Mouse (Mus musculus): ENCODE data around the gene En2.
A peak's percentile ranks its signal among the peaks of the same experiment; 100 is the strongest.

The En2 gene

GRCm38 (mm10) chr5:28165358-28166255, at the start of gene En2:
TSS of gene En2 (plus strand) at chr5:28165694.
- peak; percentile 97 for DNase-seq

DNA sequence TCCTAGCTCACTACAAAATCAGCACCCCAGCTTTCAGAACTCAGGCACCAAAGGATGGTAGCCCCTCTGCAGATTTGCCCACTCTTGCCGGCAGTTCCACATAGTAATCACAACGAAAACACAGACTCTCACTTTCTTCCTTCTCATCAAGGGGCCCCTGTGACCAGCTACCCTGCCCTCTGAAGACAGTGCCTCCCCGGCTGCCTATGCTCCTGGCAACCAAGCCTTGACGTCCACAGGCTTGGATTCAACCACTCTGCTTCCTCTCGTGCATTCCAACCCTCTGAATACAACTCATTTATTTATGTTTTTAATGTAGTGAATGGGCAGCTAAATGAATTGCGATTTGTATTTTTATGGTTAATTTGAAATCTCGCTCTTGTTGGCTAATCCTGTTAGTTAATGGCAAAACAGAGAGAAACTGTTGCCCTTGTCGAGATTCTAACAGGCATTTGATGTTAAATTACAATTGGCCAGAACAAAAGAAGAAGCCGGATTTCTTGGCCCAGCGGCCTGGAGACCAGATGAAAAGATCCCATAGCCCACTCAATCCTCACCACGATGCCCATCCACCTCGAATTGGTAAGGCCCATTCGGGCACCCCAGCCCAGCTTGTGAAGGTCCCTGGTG, 48.1 kb upstream of the En2 start:
- DNase-seq, result no peak

GRCm38 (mm10) chr5:28117882-28118530, 47.5 kb upstream of the En2 start:
- DNase-seq, result peak; percentile 74

DNA sequence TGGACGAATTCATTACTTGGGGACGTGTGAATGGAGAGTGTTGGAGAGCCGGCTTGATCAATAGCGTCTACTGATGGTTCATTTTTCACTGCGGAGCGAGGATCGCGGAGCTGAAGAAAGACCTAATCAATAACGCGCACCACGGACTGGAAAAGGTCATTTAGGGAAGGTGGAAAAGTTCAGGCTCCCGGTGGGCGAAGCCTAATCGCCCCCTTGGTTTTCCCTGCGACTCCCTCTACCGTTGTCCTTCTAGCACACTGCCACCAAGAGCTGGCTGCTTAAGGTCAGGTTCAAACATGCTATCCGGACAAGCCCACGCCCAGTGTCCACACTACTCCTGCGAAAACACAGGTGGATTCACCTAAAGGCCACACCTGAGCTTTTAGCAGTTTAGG, 47.0 kb upstream of the En2 start:
- peak; percentile 43 for DNase-seq

- no peak for DNase-seq
Observed at GRCm38 (mm10) chr5:28119576-28119975, 45.9 kb upstream of the En2 start.

GRCm38 (mm10) chr5:28122491-28123454, 42.7 kb upstream of the En2 start:
- DNase-seq, result peak; percentile 91

DNA sequence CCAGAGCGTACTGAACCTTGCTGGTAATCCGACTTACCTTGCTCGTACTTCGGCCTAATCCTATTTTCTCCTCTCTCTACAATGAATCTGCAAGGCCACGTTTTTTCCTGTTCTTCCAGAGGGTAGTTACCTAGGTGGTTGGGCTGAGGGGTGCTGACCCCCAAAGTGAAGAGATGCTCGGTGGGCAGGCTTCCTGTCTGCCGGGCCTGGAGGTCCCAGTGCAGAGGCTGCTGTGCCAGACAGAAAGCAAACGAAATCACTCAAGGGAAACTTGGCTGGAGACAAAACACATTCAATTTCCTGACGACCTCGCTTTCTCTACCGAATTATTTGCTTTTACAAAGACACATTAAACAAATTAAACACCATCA, 42.1 kb upstream of the En2 start:
- DNase-seq, result no peak

- DNase-seq, result no peak
Observed at GRCm38 (mm10) chr5:28124321-28125230, 40.9 kb upstream of the En2 start.

DNA sequence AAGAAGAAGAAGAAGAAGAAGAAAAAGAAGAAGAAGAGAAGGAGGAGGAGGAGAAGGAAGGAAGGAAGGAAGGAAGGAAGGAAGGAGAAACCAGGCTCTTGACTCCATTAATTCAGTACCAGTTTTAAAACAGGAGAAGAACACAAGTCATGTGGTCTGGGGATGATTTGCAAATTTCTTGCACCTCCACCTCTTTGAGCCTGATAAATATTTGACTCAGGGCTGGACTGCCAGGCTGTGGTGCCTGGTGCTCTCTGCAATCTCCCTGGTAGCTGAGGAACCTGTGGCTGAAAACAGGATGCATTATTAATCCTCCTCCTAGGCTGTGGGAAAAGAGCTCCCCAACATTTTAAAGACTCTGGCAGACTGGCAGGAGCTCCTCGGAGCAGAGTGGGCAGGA, 36.6 kb upstream of the En2 start:
- DNase-seq, result no peak

DNA sequence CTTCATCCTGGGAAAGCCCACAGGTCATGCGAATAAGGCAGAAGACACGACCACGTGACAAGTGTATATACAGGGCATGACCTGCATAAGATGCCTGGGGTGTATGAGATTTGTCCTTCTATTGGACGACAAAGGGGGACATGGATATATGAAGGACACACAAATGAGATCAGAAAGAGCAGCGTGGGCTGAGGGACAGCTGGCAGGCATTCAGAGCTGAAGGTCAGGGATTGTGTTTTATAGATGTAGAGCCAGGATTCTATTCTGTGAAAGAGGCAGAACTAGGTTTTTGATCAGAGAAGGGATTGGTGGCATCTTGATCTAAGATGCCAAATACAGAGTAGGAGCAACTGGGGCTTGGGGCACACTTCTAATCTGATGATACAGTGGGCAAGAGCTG, 33.3 kb upstream of the En2 start:
- no peak for DNase-seq

GRCm38 (mm10) chr5:28136438-28136837, 29.1 kb upstream of the En2 start:
- no peak for DNase-seq

DNA sequence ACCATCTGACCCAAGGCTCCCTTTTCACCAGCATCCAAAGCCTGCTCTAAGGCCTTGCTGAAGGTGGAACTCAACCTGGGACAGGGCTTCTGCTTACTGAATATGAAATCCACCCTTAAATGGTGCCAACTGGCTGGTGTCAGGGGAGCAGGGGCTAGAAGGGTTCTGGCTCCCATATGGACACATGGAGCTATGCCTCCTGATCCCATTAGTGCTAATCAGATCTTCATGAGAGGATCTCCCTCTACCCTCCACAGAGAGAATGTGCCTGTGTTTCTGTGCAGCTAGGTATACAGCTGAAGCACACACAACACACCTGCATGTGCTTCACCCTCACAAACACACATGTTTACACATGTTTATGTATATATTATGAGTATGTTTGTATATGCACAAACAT, 20.9 kb upstream of the En2 start:
- no peak for DNase-seq

DNA sequence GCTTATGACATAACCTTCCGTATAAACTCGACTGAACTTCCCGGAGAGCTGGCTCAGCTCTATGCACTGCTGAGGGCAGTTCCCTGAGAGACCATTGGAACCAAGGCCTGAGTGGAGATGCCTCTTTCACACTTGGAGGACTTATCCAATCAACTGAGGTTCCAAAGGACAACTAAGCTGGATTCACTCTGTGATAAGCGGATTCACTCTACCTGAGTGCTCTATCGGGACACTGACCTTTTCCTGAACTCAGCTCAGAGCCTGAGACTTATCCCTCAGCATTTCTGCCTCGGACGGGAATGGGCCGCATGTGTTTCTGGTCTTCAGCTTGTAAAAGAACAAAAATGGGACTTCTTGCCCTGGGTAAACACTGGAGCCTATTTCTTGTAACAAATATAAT, 19.5 kb upstream of the En2 start:
- no peak for DNase-seq

DNA sequence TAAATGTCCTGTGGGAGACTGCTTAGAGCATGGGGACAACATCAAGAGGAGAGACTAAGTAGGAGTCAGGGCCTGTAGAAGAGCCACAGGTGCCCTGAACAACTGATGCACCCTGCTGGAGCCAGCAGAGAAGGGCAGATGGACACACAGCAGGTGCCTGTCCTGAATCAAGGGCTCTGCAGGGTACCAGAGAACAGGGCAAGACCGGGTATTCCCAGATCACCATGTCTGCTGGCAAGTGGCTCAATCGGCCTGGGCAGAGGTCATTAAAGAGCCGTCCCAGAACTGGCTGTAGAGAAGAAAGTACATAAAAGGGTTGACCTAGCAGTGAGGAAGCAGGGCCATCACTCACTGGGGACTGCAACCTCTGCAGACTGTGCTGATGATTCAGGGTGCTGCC, 17.0 kb upstream of the En2 start:
- DNase-seq, result peak; percentile 90

- peak; percentile 86 for DNase-seq
Observed at GRCm38 (mm10) chr5:28149436-28149835, 16.1 kb upstream of the En2 start.

DNA sequence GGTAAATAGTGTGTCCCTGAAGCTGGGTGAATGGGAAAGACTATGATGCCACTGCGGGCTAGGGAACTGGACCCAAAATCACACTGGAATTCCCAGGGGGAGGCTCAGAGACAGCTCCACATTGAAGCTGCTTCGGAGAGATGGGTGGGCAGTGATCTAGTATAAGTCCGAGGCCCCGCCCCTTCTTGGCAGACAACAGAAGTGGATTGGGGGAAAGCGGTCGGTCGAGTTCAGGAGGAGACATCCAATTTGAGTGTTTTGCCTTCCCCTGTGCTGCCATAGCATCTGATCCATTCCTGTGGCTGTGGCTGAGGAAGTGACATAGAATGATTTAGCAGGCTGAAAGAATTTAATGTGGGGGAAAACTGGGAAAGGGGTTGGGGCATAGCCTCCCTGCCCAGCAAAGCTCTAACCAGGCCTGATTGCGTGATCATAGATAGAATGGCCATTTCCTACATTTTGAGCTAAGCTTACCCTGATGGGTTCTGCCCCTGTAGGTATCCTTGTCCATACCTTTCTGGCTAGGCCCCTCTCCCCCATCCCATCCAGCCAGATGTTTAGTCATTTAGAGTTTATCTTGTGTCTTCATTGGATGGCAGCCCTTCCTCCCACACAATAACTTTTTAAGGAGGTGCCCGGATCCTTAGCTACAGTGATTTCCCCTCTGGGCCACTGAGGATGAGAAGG, 8.3 kb upstream of the En2 start:
- no peak for DNase-seq

DNA sequence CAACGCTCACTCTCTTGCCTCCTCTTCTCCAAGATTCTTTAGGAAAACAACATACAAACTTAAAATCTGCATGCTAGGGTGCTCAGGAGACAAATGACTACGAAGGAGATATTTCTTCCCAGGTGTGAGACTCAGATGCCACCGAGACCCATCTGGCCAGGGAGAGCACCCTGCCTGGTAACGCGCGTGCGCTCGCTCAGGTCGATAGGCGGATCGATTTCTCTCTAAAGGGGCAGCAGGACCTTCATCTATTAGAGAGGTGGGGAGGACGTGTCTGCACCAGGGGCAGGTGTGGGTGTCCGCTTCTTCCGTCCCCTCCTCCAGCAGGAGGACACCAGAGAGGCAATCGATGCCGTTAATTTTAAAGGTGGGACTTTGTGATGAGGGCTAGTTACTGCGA, 7.7 kb upstream of the En2 start:
- DNase-seq, result no peak

- DNase-seq, result no peak
Observed at GRCm38 (mm10) chr5:28158308-28159071, 7.0 kb upstream of the En2 start.

- no peak for DNase-seq
Observed at GRCm38 (mm10) chr5:28159072-28159458, 6.4 kb upstream of the En2 start.

- DNase-seq, result no peak
Observed at GRCm38 (mm10) chr5:28159891-28160470, 5.5 kb upstream of the En2 start.
